Mouse (Mus musculus): ENCODE measurements around the gene Poc1a. TPM values are rescaled to one million over a fixed set of nuclear protein-coding genes. Genes with fewer than 3 reads are reported as not detected.

Gene Poc1a
- polyA plus RNA-seq, 1 experiment: 20.6 TPM

DNA sequence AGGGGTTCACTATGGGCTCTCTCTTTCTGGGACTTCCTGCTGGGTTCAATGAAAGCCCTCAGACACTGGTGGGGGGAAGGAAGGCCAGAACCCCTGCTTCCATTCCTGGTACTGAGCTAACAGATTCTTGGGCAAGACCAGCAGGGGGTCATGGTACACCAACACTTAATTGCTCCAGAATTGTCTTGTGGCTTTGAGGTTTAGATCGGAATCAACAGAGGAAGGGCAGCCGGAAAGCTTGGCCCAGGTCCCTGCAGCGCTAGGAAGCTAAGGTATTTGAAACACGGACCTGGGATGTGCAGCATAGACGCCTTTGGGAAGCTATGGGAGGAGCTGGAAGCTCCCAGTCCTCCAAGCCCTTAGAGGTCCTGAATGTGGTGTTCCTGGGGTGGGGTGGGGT lies 21.9 kb upstream of the Poc1a start:
- Histone ChIP-seq H3K79me3 (ENCODE audit: low read depth) (no peaks in the 10 kb centered on the region), H3ac (ENCODE audit: control insufficient read depth, insufficient read length, low read depth) (no peak overlapping the region), H3K79me2 (ENCODE audit: control insufficient read depth, insufficient read depth) (no peaks in the 10 kb centered on the region), H3K4me3 (ENCODE audit: insufficient read depth, poor library complexity, severe bottlenecking) (no peak overlapping the region), H3K27me3 (ENCODE audit: control insufficient read depth, insufficient read depth, insufficient read length) (peaks cover 14% of the 10 kb centered on the region), H3K36me3 (ENCODE audit: control insufficient read depth, insufficient read depth) (no peaks in the 10 kb centered on the region)
- TF ChIP-seq MYOD1 (IDR thresholded peaks at IDR 0.05; ENCODE audit: control insufficient read depth, insufficient read length, low read depth): no peak
- TF ChIP-seq CEBPB (IDR thresholded peaks at IDR 0.05; ENCODE audit: low read depth): no peak
- no peak for TF ChIP-seq MYOG (IDR thresholded peaks at IDR 0.05; ENCODE audit: control insufficient read depth, extremely low read depth, insufficient read length)
- TF ChIP-seq USF1 (IDR thresholded peaks at IDR 0.05; ENCODE audit: low read depth): no peak
- TF ChIP-seq FOSL1 (IDR thresholded peaks at IDR 0.05; ENCODE audit: insufficient read depth, low read length, poor library complexity, severe bottlenecking): no peak
- no peak for TF ChIP-seq MAX (IDR thresholded peaks at IDR 0.05)
- no peak for TF ChIP-seq CTCF (IDR thresholded peaks at IDR 0.05; ENCODE audit: control insufficient read depth, insufficient read depth, insufficient read length)

DNA sequence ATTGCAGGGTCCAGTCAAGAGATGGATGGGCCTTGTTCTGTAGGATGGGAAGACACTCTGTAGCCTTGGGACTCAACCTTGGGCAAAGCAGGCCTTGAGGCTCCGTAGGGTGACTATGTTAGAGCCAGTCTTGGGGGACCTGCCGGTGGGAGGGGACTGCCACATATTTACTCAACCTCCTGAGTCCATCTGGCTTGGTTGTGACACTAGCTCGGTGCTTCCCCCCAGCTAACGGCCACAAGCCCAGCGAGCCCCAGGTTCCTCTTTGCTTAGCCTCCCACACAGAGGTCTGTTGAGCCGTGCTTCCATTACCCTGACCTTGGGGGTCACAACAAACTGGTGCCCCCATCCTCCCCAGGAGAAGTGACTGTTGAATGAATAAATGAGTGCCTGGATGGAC lies 19.8 kb upstream of the Poc1a start:
- peaks cover 14% of the 10 kb centered on the region for H3K27me3 ChIP-seq (ENCODE audit: control insufficient read depth, insufficient read depth, insufficient read length)
- no peak overlapping the region for H3K4me3 ChIP-seq (ENCODE audit: insufficient read depth, poor library complexity, severe bottlenecking)
- no peaks in the 10 kb centered on the region for H3K36me3 ChIP-seq (ENCODE audit: control insufficient read depth, insufficient read depth)
- TF ChIP-seq USF1 (IDR thresholded peaks at IDR 0.05; ENCODE audit: low read depth) (no peak), MYOG (IDR thresholded peaks at IDR 0.05; ENCODE audit: control insufficient read depth, extremely low read depth, insufficient read length) (no peak), CEBPB (IDR thresholded peaks at IDR 0.05; ENCODE audit: low read depth) (no peak), FOSL1 (IDR thresholded peaks at IDR 0.05; ENCODE audit: insufficient read depth, low read length, poor library complexity, severe bottlenecking) (no peak), MAX (IDR thresholded peaks at IDR 0.05) (no peak), CTCF (IDR thresholded peaks at IDR 0.05; ENCODE audit: control insufficient read depth, insufficient read depth, insufficient read length) (no peak), MYOD1 (IDR thresholded peaks at IDR 0.05; ENCODE audit: control insufficient read depth, insufficient read length, low read depth) (no peak)
- no peaks in the 10 kb centered on the region for H3K79me2 ChIP-seq (ENCODE audit: control insufficient read depth, insufficient read depth)
- no peaks in the 10 kb centered on the region for H3K79me3 ChIP-seq (ENCODE audit: low read depth)
- no peak overlapping the region for H3ac ChIP-seq (ENCODE audit: control insufficient read depth, insufficient read length, low read depth)

DNA sequence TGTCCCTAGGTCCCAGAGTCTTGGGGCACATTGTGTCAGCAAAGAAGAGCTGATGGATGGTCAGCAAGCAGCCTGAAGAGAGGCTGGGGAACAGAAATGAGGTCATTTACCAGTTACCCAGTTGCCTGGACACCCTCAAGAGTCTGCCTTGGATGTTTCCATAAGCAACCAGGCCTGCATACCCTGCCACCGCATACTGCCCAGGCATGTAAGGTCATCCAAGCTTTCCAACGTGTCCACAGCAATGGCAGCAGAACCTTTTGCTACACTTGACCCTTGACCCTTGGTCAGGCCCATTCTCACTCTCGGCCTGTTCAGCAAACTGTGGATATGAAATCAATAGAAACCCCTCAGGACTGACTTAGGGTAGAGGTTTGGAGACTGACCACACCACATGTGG lies 19.4 kb upstream of the Poc1a start:
- Histone ChIP-seq H3K79me3 (ENCODE audit: low read depth) (no peaks in the 10 kb centered on the region), H3K36me3 (ENCODE audit: control insufficient read depth, insufficient read depth) (no peaks in the 10 kb centered on the region), H3ac (ENCODE audit: control insufficient read depth, insufficient read length, low read depth) (no peak overlapping the region), H3K79me2 (ENCODE audit: control insufficient read depth, insufficient read depth) (no peaks in the 10 kb centered on the region), H3K27me3 (ENCODE audit: control insufficient read depth, insufficient read depth, insufficient read length) (peaks cover 13% of the 10 kb centered on the region), H3K4me3 (ENCODE audit: insufficient read depth, poor library complexity, severe bottlenecking) (no peak overlapping the region)
- no peak for TF ChIP-seq CEBPB (IDR thresholded peaks at IDR 0.05; ENCODE audit: low read depth)
- no peak for TF ChIP-seq FOSL1 (IDR thresholded peaks at IDR 0.05; ENCODE audit: insufficient read depth, low read length, poor library complexity, severe bottlenecking)
- TF ChIP-seq MAX (IDR thresholded peaks at IDR 0.05): no peak
- no peak for TF ChIP-seq CTCF (IDR thresholded peaks at IDR 0.05; ENCODE audit: control insufficient read depth, insufficient read depth, insufficient read length)
- no peak for TF ChIP-seq MYOG (IDR thresholded peaks at IDR 0.05; ENCODE audit: control insufficient read depth, extremely low read depth, insufficient read length)
- no peak for TF ChIP-seq USF1 (IDR thresholded peaks at IDR 0.05; ENCODE audit: low read depth)
- TF ChIP-seq MYOD1 (IDR thresholded peaks at IDR 0.05; ENCODE audit: control insufficient read depth, insufficient read length, low read depth): no peak

DNA sequence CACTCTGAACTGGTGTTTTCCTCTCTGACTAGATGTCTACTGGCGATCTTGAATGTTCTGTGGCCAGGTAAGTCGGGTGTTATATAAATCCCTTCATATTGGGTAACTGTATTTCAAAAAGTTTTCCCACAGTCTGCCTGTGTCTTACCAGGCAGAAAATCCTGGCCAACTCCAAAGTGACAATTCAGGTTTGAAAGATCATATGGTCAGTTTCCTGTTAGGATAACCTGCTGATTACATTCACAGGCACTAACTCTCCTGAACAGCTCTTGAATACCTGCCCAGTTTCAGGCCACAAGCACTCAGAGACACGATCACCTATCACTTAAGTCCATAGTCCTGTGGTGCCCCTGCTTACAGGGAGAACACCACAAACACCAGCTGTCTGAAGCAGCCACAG lies 18.8 kb upstream of the Poc1a start:
- peaks cover 8% of the 10 kb centered on the region for H3K27me3 ChIP-seq (ENCODE audit: control insufficient read depth, insufficient read depth, insufficient read length)
- H3ac ChIP-seq (ENCODE audit: control insufficient read depth, insufficient read length, low read depth): no peak overlapping the region
- TF ChIP-seq CTCF (IDR thresholded peaks at IDR 0.05; ENCODE audit: control insufficient read depth, insufficient read depth, insufficient read length) (no peak), FOSL1 (IDR thresholded peaks at IDR 0.05; ENCODE audit: insufficient read depth, low read length, poor library complexity, severe bottlenecking) (no peak), MYOG (IDR thresholded peaks at IDR 0.05; ENCODE audit: control insufficient read depth, extremely low read depth, insufficient read length) (no peak), MAX (IDR thresholded peaks at IDR 0.05) (no peak), USF1 (IDR thresholded peaks at IDR 0.05; ENCODE audit: low read depth) (no peak), CEBPB (IDR thresholded peaks at IDR 0.05; ENCODE audit: low read depth) (no peak), MYOD1 (IDR thresholded peaks at IDR 0.05; ENCODE audit: control insufficient read depth, insufficient read length, low read depth) (no peak)
- no peak overlapping the region for H3K4me3 ChIP-seq (ENCODE audit: insufficient read depth, poor library complexity, severe bottlenecking)
- no peaks in the 10 kb centered on the region for H3K79me2 ChIP-seq (ENCODE audit: control insufficient read depth, insufficient read depth)
- no peaks in the 10 kb centered on the region for H3K36me3 ChIP-seq (ENCODE audit: control insufficient read depth, insufficient read depth)
- H3K79me3 ChIP-seq (ENCODE audit: low read depth): no peaks in the 10 kb centered on the region

DNA sequence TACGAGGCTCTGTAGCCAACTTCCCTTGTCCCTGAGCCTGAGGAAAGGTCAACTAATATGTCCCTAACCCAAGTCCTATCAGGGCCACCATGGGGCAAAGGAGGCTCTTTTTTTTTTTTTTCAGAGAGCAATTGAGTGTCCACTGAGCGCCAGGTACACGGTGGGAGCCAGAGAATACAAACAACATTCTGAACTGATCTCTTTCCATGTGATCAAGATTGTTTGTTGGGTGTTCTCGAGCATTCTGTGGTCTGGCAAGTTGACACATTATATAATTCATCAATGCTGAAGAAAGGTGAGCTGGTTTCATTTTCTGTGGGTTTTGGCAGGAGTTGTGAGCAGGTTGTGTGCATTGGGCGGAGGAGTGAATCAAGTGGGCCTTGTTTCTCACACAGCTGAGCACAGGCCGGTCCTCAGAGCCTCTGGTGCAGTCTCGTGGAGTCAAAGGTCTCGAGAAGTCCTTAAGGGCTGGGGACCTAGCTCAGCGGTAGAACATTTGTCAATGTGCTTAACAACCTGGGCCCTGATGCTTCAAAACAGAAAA lies 17.4 kb upstream of the Poc1a start:
- no peaks in the 10 kb centered on the region for H3K36me3 ChIP-seq (ENCODE audit: control insufficient read depth, insufficient read depth)
- H3K79me3 ChIP-seq (ENCODE audit: low read depth): no peaks in the 10 kb centered on the region
- H3ac ChIP-seq (ENCODE audit: control insufficient read depth, insufficient read length, low read depth): no peak overlapping the region
- no peak overlapping the region for H3K4me3 ChIP-seq (ENCODE audit: insufficient read depth, poor library complexity, severe bottlenecking)
- peaks cover 8% of the 10 kb centered on the region for H3K27me3 ChIP-seq (ENCODE audit: control insufficient read depth, insufficient read depth, insufficient read length)
- TF ChIP-seq FOSL1 (IDR thresholded peaks at IDR 0.05; ENCODE audit: insufficient read depth, low read length, poor library complexity, severe bottlenecking) (no peak), MYOD1 (IDR thresholded peaks at IDR 0.05; ENCODE audit: control insufficient read depth, insufficient read length, low read depth) (no peak), USF1 (IDR thresholded peaks at IDR 0.05; ENCODE audit: low read depth) (no peak), CTCF (IDR thresholded peaks at IDR 0.05; ENCODE audit: control insufficient read depth, insufficient read depth, insufficient read length) (no peak), MAX (IDR thresholded peaks at IDR 0.05) (no peak), CEBPB (IDR thresholded peaks at IDR 0.05; ENCODE audit: low read depth) (no peak), MYOG (IDR thresholded peaks at IDR 0.05; ENCODE audit: control insufficient read depth, extremely low read depth, insufficient read length) (no peak)
- no peaks in the 10 kb centered on the region for H3K79me2 ChIP-seq (ENCODE audit: control insufficient read depth, insufficient read depth)
